Mouse (Mus musculus) ES-E14 (cell line): ENCODE data around the gene Slc10a7.

ENCODE experiments used
- CHD2 ChIP-seq: IDR thresholded peaks from 2 replicates; pipeline ENCODE4 v1.6.1; 2014; ENCODE audit warnings: mild to moderate bottlenecking, low read depth, low read length, inconsistent platforms
- HCFC1 ChIP-seq: IDR thresholded peaks from 2 replicates; pipeline ENCODE4 v1.6.1; 2012; ENCODE audit warnings: low read length, inconsistent platforms, borderline replicate concordance; ENCODE audit not compliant: insufficient read depth

DNA sequence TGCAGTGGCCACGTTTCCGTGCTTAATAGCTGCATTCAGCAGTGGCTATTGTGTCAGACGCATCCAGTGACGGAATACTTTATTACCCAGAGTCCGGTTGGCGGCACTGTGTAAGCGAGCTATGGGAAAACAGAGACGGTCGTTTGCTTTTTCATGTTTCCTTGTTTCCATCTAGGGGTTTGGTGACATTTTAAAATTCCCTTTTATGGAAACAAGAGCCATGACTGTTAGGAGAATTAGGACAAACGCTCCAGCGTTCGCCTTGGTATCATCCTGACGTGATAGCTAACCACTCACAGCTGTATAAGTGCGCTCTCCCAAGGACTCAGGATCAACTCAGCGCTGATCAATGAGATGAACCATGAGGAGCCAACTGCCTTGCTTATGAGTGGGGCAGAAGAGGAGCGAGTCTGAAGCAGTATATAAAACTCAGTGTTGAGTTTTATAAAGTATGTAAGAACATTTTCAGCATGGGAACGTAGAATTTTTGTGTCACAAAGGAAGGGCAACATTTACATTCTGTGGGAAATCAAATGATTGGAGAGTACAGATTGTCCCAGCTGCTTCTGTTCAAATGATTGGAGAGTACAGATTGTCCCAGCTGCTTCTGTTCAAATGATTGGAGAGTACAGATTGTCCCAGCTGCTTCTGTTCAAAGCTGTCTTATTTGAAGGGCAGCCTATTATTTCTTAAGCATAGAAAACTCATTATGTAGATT is 125.5 kb downstream of the Slc10a7 start:
- TF ChIP-seq CHD2 (no peak), HCFC1 (no peak)
